Mouse (Mus musculus) monocyte, adult 5-6 weeks (primary cell): Measurements from ENCODE around the gene Tra2b. TPM values are rescaled to one million over a fixed set of nuclear protein-coding genes. Genes with fewer than 3 reads are reported as not detected.
"Not testable (repeated sequence)": the region's sequence is repeated elsewhere in the genome, so short reads cannot be mapped to it uniquely, and the experiment has no call there.

Source experiments
- ATAC-seq: fragments of 153-309, 156-312 bp; replicated peaks from 2 replicates; pipeline ENCODE4 v1.8.0; 2017; ENCODE audit warnings: mild to moderate bottlenecking; ENCODE audit not compliant: low TSS enrichment, insufficient number of reproducible peaks, severe bottlenecking, poor library complexity, low FRiP score
- total RNA-seq: library from RNA; stranded (forward); fragments of 200-1000, 200-491, 200-594 nt; gene quantifications from 3 replicates; pipeline ENCODE4 v1.2.3, GENCODE M21; 2017

The Tra2b gene
- total RNA-seq, 1 experiment from 2014 or later, result 669 TPM

- ATAC-seq, result not testable (repeated sequence)
These were observed 13.6 kb downstream of the Tra2b start for GRCm38 (mm10) chr16:22252255-22252654.

- no peak for ATAC-seq
These were observed 15.5 kb downstream of the Tra2b start for GRCm38 (mm10) chr16:22250307-22250706.

- no peak for ATAC-seq
These were observed 16.1 kb downstream of the Tra2b start for GRCm38 (mm10) chr16:22249754-22250153.

GRCm38 (mm10) chr16:22242239-22242866 lies 23.5 kb downstream of the Tra2b start:
- no peak for ATAC-seq

- ATAC-seq, result no peak
These were observed 24.2 kb downstream of the Tra2b start for GRCm38 (mm10) chr16:22241376-22242238.

GRCm38 (mm10) chr16:22240856-22241255 lies 24.9 kb downstream of the Tra2b start:
- no peak for ATAC-seq

- no peak for ATAC-seq
These were observed 25.8 kb downstream of the Tra2b start for GRCm38 (mm10) chr16:22239978-22240377.

DNA sequence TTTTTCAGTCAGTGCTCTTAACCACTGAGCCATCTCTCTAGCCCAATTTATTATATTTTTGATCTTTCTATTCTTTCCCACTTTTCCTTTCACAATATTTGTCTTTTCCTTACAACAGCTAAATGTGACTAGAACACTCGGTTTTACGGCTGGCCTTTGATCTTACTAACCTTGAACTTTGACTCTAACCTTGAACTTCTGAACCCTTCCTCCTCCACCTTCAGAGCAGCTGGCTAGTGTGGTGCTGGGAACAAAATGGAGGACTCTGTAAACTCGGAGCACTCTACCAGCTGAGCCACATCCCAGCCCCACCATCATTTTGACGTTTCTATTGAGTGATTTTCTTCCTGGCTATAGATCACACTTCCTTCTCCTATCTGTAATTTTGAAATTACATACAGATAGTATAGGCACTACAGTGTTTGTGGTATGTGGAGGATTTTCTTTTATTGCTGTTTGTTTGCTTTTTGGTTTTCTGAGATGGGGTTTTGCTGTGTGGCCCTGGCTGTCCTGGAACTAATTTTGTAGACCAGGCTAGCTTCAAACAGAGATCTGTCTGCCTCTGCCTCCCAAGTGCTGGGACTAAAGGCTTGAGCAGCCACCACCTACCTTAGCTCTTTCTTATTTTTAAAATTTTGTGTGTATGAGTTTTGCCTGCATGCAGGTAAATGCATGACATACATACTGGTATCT lies 26.7 kb downstream of the Tra2b start:
- no peak for ATAC-seq

DNA sequence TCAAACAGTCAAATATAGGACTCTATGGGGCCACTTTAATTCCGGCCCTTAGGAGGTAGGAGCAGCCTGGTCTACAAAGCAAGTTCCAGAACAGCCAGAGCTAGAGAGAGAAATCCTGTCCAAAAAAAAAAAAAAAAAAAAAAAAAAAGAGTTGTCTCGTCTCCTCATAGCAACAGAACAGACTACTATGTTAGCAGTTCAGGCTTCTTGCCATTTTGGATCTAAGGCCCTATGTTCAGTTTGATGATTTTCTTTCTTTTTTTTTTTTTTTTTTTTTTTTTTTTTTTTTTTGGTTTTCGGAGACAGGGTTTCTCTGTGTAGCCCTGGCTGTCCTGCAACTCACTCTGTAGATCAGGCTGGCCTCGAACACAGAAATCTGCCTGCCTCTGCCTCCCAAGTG lies 27.4 kb downstream of the Tra2b start:
- not testable (repeated sequence) for ATAC-seq

DNA sequence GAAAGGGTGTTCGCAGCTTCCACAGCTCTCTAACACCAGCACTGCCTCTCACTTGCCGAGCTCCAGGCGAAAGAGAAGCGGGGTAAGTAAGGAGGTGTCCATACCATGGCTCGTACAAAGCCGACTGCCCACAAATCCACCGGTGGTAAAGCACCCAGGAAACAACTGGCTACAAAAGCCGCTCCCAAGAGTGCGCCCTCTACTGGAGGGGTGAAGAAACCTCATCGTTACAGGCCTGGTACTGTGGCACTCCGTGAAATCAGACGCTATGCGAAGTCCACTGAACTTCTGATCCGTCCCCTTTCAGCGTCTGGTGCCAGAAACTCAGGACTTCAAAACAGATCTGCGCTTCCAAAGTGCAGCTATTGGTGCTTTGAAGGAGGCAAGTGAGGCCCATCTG lies 29.0 kb downstream of the Tra2b start:
- ATAC-seq, result no peak

GRCm38 (mm10) chr16:22234535-22234934 lies 31.3 kb downstream of the Tra2b start:
- ATAC-seq, result no peak

GRCm38 (mm10) chr16:22230276-22230675 lies 35.5 kb downstream of the Tra2b start:
- ATAC-seq, result 0 out of 2 replicates have a peak, but pooled peaks have one; percentile 27

- ATAC-seq, result no peak
These were observed 62.3 kb downstream of the Tra2b start for GRCm38 (mm10) chr16:22203501-22203900.

DNA sequence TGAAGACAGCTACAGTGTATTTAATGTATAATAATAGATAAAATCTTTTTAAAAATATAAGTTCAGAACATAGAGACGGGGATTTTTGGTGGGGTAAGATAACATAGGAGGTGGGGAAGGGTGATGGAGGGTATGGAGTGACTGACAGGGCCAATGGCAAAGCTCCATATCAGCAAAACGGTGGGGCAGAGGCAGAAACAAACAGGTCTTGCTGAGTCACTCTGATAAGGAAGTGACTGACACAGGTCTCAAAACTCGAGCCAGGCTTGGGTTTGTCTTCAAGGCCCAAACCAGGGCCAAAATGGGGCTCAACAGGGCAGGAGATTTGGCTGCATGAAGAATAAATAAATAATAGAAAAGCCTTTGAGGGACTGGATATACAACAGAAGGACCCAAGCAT lies 63.9 kb downstream of the Tra2b start:
- ATAC-seq, result no peak

GRCm38 (mm10) chr16:22200476-22200875 lies 65.3 kb downstream of the Tra2b start:
- no peak for ATAC-seq

Other genes starting within 250 kb of the Tra2b start
- gene Igf2bp2, start 102.7 kb downstream of the Tra2b start, total RNA-seq, result 0.10 TPM in 1 of 3 replicates, not detected in the others
- 2.2 to 3.2 TPM (median 2.8 TPM) in 3 replicates for gene Etv5, start 173.7 kb upstream of the Tra2b start, total RNA-seq